Mouse (Mus musculus): Measurements from ENCODE around the gene Sgk2. TPM values are rescaled to one million over a fixed set of nuclear protein-coding genes. Genes with fewer than 3 reads are reported as not detected.

Sgk2 gene
- 0.33 TPM for polyA plus RNA-seq (2017; shearing (Covaris generic))

GRCm38 (mm10) chr2:162987218-162987617, at the start of gene Sgk2:
Gene Sgk2 (plus strand): TSS chr2:162987330.

GRCm38 (mm10) chr2:162943148-162943846, 43.8 kb upstream of the Sgk2 start, which contains the start of gene L3mbtl1:
Gene L3mbtl1 (plus strand): TSS chr2:162943472.

DNA sequence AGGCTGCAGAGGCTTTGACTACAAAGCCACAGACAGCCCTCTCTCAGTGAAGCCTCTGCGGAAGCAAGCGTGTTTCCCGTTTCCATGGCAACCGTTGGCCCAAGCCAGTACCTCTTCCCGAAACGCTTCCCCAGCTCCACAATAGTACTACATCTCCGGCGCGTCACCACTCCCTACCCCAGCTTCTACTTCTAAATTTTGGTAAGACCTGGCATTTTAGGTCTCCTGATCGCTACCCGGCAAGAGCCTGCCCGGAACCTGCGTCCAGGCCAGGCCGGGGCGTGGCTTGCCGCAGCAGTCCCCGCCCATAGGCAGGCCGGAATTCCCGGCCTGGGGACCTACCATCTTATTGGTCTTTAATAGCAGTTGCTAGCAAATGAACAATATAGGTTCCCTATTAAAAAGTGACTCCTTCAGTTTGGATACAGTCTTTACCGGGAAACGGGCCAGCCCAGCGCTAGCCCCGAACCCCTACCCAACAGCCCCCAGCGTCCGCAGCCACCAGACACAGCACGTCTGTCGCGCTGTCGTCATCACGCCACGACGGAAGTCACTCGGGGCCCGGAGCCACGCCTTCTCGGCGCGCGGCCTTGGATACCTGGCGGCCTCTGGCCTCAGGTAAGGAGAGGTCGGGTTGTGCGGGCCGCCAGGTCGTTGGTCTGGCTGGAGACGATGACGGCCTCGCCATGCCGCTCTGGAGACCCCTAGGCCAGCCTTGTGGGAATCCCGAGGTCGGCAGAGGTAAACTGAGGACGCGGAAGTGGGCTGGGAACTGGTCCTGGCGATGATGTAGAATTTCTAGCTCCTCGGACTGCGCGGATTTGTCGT, 30.0 kb downstream of the Sgk2 start, which contains the start of gene Ift52:
Gene Ift52 (plus strand): TSS at position 439 of the 828 bp plus-strand sequence.

DNA sequence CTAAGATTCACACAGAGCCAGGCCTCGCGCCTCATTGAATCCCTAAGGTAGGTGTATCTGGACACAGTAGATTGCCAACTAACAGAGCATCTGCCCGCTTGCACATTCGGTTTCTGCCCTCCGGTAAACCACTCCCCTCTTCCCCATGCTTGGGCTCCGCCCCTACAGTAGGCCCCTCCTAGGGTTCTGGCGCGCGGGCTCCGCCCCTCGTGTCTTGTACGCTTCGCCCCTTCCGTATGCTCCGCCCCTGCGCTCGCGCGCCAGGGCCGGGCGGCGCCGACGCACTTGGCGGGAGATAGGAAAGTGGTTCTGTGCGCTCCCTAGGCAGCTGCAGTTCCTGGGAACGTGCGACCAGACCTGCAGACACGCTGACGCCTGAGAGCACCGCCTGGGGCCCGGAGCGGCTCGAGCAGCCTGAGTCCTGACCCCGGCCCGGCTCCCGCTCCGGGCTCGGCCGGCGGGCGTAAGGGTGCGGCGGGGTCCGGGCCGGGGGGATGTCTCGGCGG, 67.3 kb downstream of the Sgk2 start, which contains the start of gene Mybl2:
Gene Mybl2 (plus strand): TSS at position 353 of the 506 bp plus-strand sequence.

Other genes starting within 250 kb of the Sgk2 start
- gene Srsf6, start 55.8 kb upstream of the Sgk2 start, polyA plus RNA-seq (2017; shearing (Covaris generic)), result 74.6 TPM
- gene L3mbtl1, start 43.9 kb upstream of the Sgk2 start, polyA plus RNA-seq (2017; shearing (Covaris generic)), result 0.66 TPM
- gene Ift52, start 30.0 kb downstream of the Sgk2 start, polyA plus RNA-seq (2017; shearing (Covaris generic)), result 31.1 TPM
- gene Mybl2, start 67.4 kb downstream of the Sgk2 start, polyA plus RNA-seq (2017; shearing (Covaris generic)), result 3.9 TPM
- gene Gtsf1l, start 100.5 kb downstream of the Sgk2 start, polyA plus RNA-seq (2017; shearing (Covaris generic)), result not detected
- gene Tox2, start 215.8 kb downstream of the Sgk2 start, polyA plus RNA-seq (2017; shearing (Covaris generic)), result 9.3 TPM